Mouse (Mus musculus) neural tube, embryonic 11.5 days (tissue): ENCODE results near the gene Wbp11. TPM values are rescaled to one million over a fixed set of nuclear protein-coding genes. Genes with fewer than 3 reads are reported as not detected.

Source experiments
- ATAC-seq: fragments of 200-750 bp; cut with Nextera tagmentation; 2 replicates; pipeline ENCODE4 v1.8.0; 2017; ENCODE audit warnings: moderate number of reproducible peaks, mild to moderate bottlenecking, moderate TSS enrichment, moderate library complexity; ENCODE audit not compliant: insufficient read depth, low FRiP score, low TSS enrichment
- DNase-seq: peaks from one replicate; pipeline ENCODE4 v3.0.0-alpha.2; 2015; ENCODE audit warnings: low spot score
- H3K27ac ChIP-seq: fragments of 300-500 bp; sonication (generic); 2 replicates; pipeline ENCODE4 v1.5.1; 2014; ENCODE audit warnings: low read depth, mild to moderate bottlenecking, low read length
- H3K27me3 ChIP-seq: fragments of 300-500 bp; sonication (generic); 2 replicates; pipeline ENCODE4 v1.6.1; 2014; ENCODE audit warnings: mild to moderate bottlenecking, low read length, mixed read lengths; ENCODE audit not compliant: control insufficient read depth, insufficient read depth
- H3K36me3 ChIP-seq: fragments of 300-500 bp; sonication (generic); 2 replicates; pipeline ENCODE4 v1.6.1; 2014; ENCODE audit warnings: mild to moderate bottlenecking, low read length, moderate library complexity, mixed read lengths; ENCODE audit not compliant: control insufficient read depth, insufficient read depth
- H3K4me1 ChIP-seq: fragments of 300-500 bp; sonication (generic); 2 replicates; pipeline ENCODE4 v1.6.1; 2014; ENCODE audit warnings: low read length, mixed read lengths; ENCODE audit not compliant: control insufficient read depth, insufficient read depth
- H3K4me2 ChIP-seq: fragments of 300-500 bp; sonication (generic); 2 replicates; pipeline ENCODE4 v1.6.1; 2014; ENCODE audit warnings: low read depth, mild to moderate bottlenecking, moderate library complexity
- H3K4me3 ChIP-seq: fragments of 300-500 bp; sonication (generic); 2 replicates; pipeline ENCODE4 v1.5.1; 2014; ENCODE audit warnings: low read depth, low read length
- H3K9ac ChIP-seq: fragments of 300-500 bp; sonication (generic); 2 replicates; pipeline ENCODE4 v1.6.1; 2014; ENCODE audit warnings: mild to moderate bottlenecking, low read length
- H3K9me3 ChIP-seq: fragments of 300-500 bp; sonication (generic); 2 replicates; pipeline ENCODE4 v1.6.1; 2016; ENCODE audit warnings: low read length; ENCODE audit not compliant: control insufficient read depth
- WGBS: fragments of 180-500 bp; shearing (Covaris S2); extraction: QIAGEN DNeasy Blood & Tissue Kit; methylation state at CpG from one replicate; pipeline ENCODE4 v1.1.7; 2014; 5-methylcytosine and 5-hydroxymethylcytosine counted together
- polyA plus RNA-seq: library from polyadenylated mRNA; unstranded; fragments of >200 nt; fragmentation: Nextera tagmentation; extraction: Ambion mirVana; gene quantifications from 2 replicates; pipeline ENCODE4 v1.2.1, GENCODE M21; 2014

Wbp11 gene
- polyA plus RNA-seq, 1 experiment from 2014 or later = 150 TPM

DNA sequence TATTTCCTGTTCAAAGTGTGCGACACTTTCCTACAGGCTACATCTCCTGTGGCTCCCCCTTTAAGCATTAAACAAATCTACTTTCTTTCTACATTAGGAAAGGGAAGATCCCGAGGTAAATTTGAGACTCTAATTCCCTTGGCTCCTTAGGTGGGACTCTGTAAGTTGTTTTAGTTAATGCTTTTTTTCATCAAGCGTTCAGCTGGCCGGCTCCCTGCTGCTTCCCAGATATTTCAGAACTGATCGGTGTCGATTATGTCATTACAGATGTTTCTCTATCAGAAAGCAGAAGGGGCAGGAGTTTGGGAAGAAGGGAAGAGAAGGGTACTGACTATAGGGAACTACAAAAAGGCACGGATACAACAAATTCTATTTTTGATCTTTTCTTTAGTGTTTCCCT lies 917 bp downstream of the Wbp11 start:
- WGBS = 23% methylated on average over 7 of the region's 7 CpGs
- no peaks in the 10 kb centered on the region for H3K9me3 ChIP-seq
- no peaks in the 10 kb centered on the region for H3K27me3 ChIP-seq
- H3K27ac ChIP-seq = no peak overlapping the region
- H3K4me3 ChIP-seq = peak overlapping the region; percentile 82
- H3K4me1 ChIP-seq = peaks cover 3% of the 10 kb centered on the region
- no peak for DNase-seq
- peak overlapping the region; percentile 93 for H3K9ac ChIP-seq
- ATAC-seq = no peak
- H3K36me3 ChIP-seq = peaks cover 8% of the 10 kb centered on the region; the same call in 1 of the 2 replicates
- H3K4me2 ChIP-seq = peak overlapping the region; percentile 54

DNA sequence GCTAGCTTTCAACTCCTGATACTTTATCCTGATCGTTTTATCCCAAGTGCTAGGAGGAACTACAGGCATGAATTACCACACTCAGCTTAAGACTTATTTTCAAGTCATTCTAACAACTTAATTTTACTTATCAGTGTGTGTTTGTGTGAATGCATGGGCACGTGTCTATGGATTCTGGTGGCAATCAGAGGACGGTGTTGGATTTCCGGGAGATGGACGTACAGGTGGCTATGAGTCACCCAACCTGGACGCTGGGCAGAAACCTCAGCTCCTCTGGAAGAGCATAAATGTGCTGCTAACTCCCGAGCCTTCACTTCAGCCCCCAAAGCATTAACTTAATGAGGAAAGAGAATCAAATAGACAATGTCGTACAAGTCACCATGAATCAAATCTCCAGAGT lies 3.0 kb downstream of the Wbp11 start:
- H3K36me3 ChIP-seq = peaks cover 21% of the 10 kb centered on the region
- no peak for DNase-seq

DNA sequence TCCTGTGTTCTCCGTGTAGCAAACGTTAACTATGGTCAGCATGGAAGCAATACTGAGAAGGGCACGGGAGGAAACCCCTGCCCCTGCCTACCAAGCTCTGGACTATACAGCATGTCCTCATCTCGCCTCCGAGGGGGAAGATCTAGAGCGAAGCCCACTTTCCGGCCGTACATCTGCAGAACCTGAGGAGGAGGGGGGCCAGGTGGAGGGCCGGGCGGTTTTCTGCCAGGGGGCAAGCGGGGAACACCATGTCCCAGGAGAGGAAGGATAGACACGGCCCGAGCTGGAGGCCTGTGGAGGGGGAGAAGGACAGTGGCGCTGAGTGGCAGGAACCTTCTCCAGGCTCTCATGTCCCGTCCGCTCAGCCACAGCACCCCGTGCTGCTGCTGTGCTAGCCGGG lies 6.9 kb downstream of the Wbp11 start:
- Histone ChIP-seq H3K27me3 (no peaks in the 10 kb centered on the region), H3K9me3 (no peaks in the 10 kb centered on the region), H3K4me2 (no peak overlapping the region), H3K9ac (no peak overlapping the region), H3K27ac (no peak overlapping the region), H3K4me3 (no peak overlapping the region), H3K36me3 (peaks cover 30% of the 10 kb centered on the region), H3K4me1 (no peaks in the 10 kb centered on the region)
- no peak for ATAC-seq
- no peak for DNase-seq
- 95% methylated on average over 18 of the region's 18 CpGs for WGBS

More for the DNA sequence above, 3.0 kb downstream of the Wbp11 start:
- Histone ChIP-seq H3K9me3 (no peaks in the 10 kb centered on the region), H3K4me3 (no peak overlapping the region), H3K27me3 (no peaks in the 10 kb centered on the region), H3K27ac (no peak overlapping the region), H3K4me2 (no peak overlapping the region), H3K9ac (no peak overlapping the region), H3K4me1 (peaks cover 3% of the 10 kb centered on the region)
- ATAC-seq = no peak
- 95% methylated on average over 8 of the region's 8 CpGs for WGBS

DNA sequence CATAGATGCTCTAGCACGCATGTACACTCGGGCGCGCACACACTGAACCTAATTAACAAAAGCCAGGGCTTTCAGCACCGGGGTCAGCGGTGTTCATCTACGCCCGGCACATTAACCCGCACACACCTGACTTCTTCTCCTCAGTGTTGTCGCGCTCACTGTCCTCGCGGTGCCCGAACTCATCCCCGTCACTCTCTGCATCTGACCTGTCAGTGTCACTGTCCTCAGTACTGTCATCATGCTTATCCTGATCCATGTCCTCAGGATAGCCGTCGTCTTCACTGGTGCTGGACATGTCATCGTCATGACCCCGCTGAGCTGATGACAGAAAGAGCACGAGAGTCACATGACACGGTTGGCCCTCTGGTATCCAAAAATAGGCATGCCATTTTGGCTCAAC lies 7.7 kb downstream of the Wbp11 start:
- peaks cover 33% of the 10 kb centered on the region for H3K36me3 ChIP-seq
- no peaks in the 10 kb centered on the region for H3K4me1 ChIP-seq
- ATAC-seq (no peak), DNase-seq (no peak)
- H3K27me3 ChIP-seq = no peaks in the 10 kb centered on the region
- H3K4me3 ChIP-seq = no peak overlapping the region
- H3K27ac ChIP-seq = no peak overlapping the region
- 97% methylated on average over 21 of the region's 21 CpGs for WGBS
- no peak overlapping the region for H3K9ac ChIP-seq
- H3K9me3 ChIP-seq = no peaks in the 10 kb centered on the region
- H3K4me2 ChIP-seq = no peak overlapping the region

DNA sequence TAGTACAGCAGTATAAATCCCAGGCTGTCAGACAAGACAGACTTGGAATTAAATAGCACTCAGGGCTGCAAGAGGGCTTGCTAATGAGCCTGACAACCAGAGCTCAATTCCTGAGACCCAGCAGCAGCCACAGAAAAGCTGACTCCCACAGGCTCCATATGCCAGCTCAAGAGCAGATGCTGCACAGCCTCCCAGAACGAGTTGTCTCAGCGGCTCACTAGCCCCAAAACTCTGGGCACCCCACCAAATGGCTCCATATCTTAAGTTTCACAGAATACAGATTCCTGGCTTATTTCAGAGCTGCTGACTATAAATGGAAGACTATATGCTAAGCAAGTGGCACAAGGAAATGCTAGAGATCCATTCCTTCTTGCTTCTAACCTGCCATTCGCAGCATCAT lies 10.5 kb downstream of the Wbp11 start:
- Histone ChIP-seq H3K4me2 (no peak overlapping the region), H3K27ac (no peak overlapping the region), H3K9ac (no peak overlapping the region), H3K36me3 (peaks cover 39% of the 10 kb centered on the region), H3K4me3 (no peak overlapping the region), H3K9me3 (no peaks in the 10 kb centered on the region), H3K27me3 (no peaks in the 10 kb centered on the region), H3K4me1 (no peaks in the 10 kb centered on the region)
- no peak for DNase-seq
- WGBS = 97% methylated on average over 3 of the region's 3 CpGs
- no peak for ATAC-seq

DNA sequence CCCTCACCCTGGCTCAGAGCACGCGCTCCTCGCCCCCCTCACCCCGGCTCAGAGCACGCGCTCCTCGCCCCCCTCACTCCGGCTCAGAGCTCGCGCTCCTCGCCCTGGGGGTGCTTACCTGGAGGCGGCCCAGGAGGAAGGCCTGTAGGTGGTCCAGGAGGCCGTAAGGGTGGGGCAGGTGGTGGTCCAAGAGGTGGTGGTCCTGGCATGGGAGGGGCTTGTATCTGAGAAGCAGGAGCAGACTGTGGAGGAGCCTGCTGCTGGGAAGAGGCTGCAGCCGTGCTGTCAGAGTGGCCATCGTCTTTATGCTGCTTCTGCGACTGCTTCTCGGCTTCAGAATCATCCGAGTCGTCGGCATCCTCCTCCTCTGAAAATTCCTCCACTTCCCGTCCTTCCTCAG lies 11.2 kb downstream of the Wbp11 start:
- Histone ChIP-seq H3K36me3 (peaks cover 39% of the 10 kb centered on the region), H3K27me3 (no peaks in the 10 kb centered on the region), H3K4me1 (no peaks in the 10 kb centered on the region), H3K4me2 (no peak overlapping the region), H3K27ac (no peak overlapping the region), H3K9ac (no peak overlapping the region), H3K4me3 (no peak overlapping the region), H3K9me3 (no peaks in the 10 kb centered on the region)
- ATAC-seq (no peak), DNase-seq (no peak)
- WGBS = 97% methylated on average over 21 of the region's 21 CpGs

DNA sequence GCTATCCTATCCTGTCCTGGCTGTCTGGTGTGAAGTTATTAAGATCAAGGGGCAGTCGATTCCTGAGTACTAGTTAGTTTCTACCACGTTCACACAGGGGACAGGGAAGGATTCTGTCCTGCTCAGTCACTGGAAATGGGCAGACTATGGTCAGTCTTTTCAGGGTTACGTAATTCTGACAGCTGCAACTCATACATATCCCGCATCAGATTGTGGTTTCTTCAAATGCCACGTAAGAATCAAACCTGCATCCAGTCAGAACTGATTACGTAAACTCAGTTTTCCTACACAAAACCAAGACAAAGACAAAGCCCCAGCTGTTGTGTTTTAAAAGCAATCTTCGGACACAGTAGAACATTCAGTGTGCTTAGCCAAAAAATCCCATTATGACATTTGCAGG lies 12.7 kb downstream of the Wbp11 start:
- Histone ChIP-seq H3K4me3 (no peak overlapping the region), H3K4me1 (no peaks in the 10 kb centered on the region), H3K9me3 (no peaks in the 10 kb centered on the region), H3K27ac (no peak overlapping the region), H3K4me2 (no peak overlapping the region), H3K36me3 (peaks cover 30% of the 10 kb centered on the region), H3K9ac (no peak overlapping the region), H3K27me3 (no peaks in the 10 kb centered on the region)
- ATAC-seq = no peak
- WGBS = 96% methylated on average over 7 of the region's 7 CpGs
- DNase-seq = no peak

DNA sequence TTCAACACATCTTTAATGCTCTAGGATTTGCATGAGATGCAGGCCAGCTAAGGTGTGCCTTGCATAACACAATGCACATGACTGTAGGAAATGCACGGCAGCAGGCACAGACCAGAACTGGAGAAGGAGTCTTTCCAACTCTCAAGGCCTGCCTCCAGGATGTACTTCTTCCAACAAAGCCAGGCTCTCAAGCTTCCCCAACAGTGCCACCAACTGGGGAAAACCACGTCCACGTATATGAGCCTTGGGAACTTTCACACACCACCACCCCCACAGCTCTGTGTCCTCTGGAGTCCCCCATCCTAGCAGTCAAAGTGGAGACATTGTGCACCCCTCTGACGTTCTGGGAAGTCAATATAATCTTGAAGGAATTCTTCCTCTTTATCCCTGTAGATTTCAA lies 14.9 kb downstream of the Wbp11 start:
- DNase-seq (no peak), ATAC-seq (no peak)
- H3K27me3 ChIP-seq = no peaks in the 10 kb centered on the region
- peaks cover 23% of the 10 kb centered on the region for H3K36me3 ChIP-seq
- WGBS = 46% methylated on average over 4 of the region's 4 CpGs
- no peak overlapping the region for H3K9ac ChIP-seq
- H3K4me3 ChIP-seq = no peak overlapping the region
- H3K9me3 ChIP-seq = no peaks in the 10 kb centered on the region
- H3K27ac ChIP-seq = no peak overlapping the region
- no peak overlapping the region for H3K4me2 ChIP-seq
- H3K4me1 ChIP-seq = peaks cover 5% of the 10 kb centered on the region; the same call in 1 of the 2 replicates

DNA sequence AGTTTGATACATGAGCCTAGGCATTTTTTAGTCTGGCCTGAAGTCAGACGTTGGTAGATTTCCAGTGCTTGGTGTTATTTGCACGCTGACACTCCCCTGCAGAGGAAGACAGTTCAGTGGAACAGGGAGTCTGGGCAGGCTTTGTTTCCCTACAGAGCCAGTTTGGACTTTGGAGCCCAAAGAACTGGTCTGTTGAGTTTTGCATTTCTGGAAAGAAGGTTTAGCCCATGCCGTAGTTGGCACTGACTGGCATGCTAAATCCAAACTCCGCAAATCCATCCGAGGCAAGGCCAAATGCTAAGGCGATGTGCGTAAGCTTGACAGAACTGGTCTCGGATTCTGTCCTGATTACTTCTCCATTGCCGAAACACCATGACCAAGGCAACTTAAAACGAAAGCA lies 16.8 kb downstream of the Wbp11 start:
- WGBS = 90% methylated on average over 10 of the region's 10 CpGs
- Histone ChIP-seq H3K27ac (no peak overlapping the region), H3K4me3 (no peak overlapping the region), H3K36me3 (peaks cover 17% of the 10 kb centered on the region), H3K4me1 (peaks cover 5% of the 10 kb centered on the region; the same call in 1 of the 2 replicates), H3K9me3 (no peaks in the 10 kb centered on the region), H3K27me3 (no peaks in the 10 kb centered on the region), H3K9ac (no peak overlapping the region), H3K4me2 (no peak overlapping the region)
- ATAC-seq (no peak), DNase-seq (no peak)
